Mouse (Mus musculus) spleen, adult 2 months (tissue): Measurements from ENCODE around the gene Xiap. TPM values are rescaled to one million over a fixed set of nuclear protein-coding genes. Genes with fewer than 3 reads are reported as not detected.

Experiments used
- DNase-seq, 2 experiments: peaks; one replicate each; pipeline versions ENCODE4 v3.0.0 to v3.0.0-alpha.2; 2012 to 2021; ENCODE audit warnings: low spot score in 2 of 2, low read depth in 1 of 2
- H3K27ac ChIP-seq: fragments of 200-500 bp; 2 replicates; pipeline ENCODE4 v1.5.1; 2012; ENCODE audit warnings: low read length, inconsistent platforms; ENCODE audit not compliant: insufficient read depth
- H3K27me3 ChIP-seq: fragments of 200-500 bp; 2 replicates; pipeline ENCODE4 v1.6.1; 2012; ENCODE audit warnings: mild to moderate bottlenecking, moderate library complexity, low read length, inconsistent platforms; ENCODE audit not compliant: control insufficient read depth, insufficient read depth
- H3K36me3 ChIP-seq: fragments of 200-500 bp; 2 replicates; pipeline ENCODE4 v1.6.1; 2012; ENCODE audit warnings: mild to moderate bottlenecking, low read length, inconsistent platforms; ENCODE audit not compliant: control insufficient read depth, insufficient read depth
- H3K4me1 ChIP-seq: fragments of 200-500 bp; 2 replicates; pipeline ENCODE4 v1.6.1; 2011; ENCODE audit warnings: inconsistent platforms; ENCODE audit not compliant: control insufficient read depth, insufficient read depth, insufficient read length
- H3K4me3 ChIP-seq: fragments of 200-500 bp; 2 replicates; pipeline ENCODE4 v1.5.1; 2011; ENCODE audit warnings: mild to moderate bottlenecking, inconsistent platforms; ENCODE audit not compliant: insufficient read depth, insufficient read length; ENCODE audit errors: extremely low read depth
- CTCF ChIP-seq: fragments of 200-500 bp; IDR thresholded peaks from 2 replicates; pipeline ENCODE4 v1.5.1; 2011; ENCODE audit warnings: mild to moderate bottlenecking, inconsistent platforms; ENCODE audit not compliant: insufficient read depth, insufficient read length, insufficient replicate concordance; ENCODE audit errors: extremely low read depth
- POLR2A ChIP-seq: fragments of 200-500 bp; IDR thresholded peaks from 2 replicates; pipeline ENCODE4 v1.6.1; 2011; ENCODE audit warnings: low read depth, low read length, inconsistent platforms
- WGBS: fragments of 180-500 bp; shearing (Covaris S2); methylation state at CpG from one replicate; pipeline ENCODE4 v1.1.7; 2018; 5-methylcytosine and 5-hydroxymethylcytosine counted together
- polyA plus RNA-seq: library from polyadenylated mRNA; depleted of rRNA; stranded (reverse); fragments of >200 nt; gene quantifications from 2 replicates; pipeline ENCODE4 v1.2.3, GENCODE M21; 2012

Gene Xiap
- polyA plus RNA-seq, 1 experiment = 3.6 TPM

- Histone ChIP-seq H3K4me1 (no peaks in the 10 kb centered on the region), H3K27ac (no peak overlapping the region), H3K4me3 (no peak overlapping the region), H3K36me3 (no peaks in the 10 kb centered on the region), H3K27me3 (no peaks in the 10 kb centered on the region)
- no peak for DNase-seq
- 81% methylated on average over 4 of the region's 4 CpGs for WGBS
- no peak for TF ChIP-seq POLR2A
- no peak for TF ChIP-seq CTCF
Measured at GRCm38 (mm10) chrX:42143991-42144390, 84.5 kb downstream of the Xiap start.

DNA sequence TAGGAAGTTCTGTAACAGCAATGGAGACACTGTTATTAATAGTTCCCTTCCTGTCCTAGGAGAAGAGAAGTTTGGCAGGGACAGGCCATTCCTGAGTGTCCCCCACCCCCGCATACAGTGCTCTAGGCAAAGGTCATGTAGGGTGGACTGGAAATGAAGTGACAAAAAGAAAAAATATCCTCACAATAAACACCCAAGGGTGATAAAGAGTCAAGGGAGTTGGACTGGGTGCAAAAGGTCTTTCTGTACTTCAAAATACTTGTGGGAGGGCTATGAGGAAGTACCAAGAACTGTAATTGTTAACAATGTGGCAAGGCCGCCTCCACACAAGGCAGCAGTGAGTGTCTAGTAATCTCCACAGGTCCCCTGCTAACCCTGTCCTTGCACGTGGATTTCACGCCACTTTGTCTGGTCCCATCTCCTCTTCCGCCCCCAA, 88.6 kb downstream of the Xiap start:
- 45% methylated on average over 5 of the region's 5 CpGs for WGBS
- no peaks in the 10 kb centered on the region for H3K27me3 ChIP-seq
- no peaks in the 10 kb centered on the region for H3K36me3 ChIP-seq
- DNase-seq = peak in 1 of 2 experiments; percentile 14
- TF ChIP-seq POLR2A (no peak), CTCF (no peak)
- H3K4me1 ChIP-seq = no peaks in the 10 kb centered on the region
- H3K27ac ChIP-seq = peak overlapping the region; percentile 66
- peak overlapping the region; percentile 67; the same call in 1 of the 2 replicates for H3K4me3 ChIP-seq

- peak; percentile 75 to 82 for DNase-seq
Measured at GRCm38 (mm10) chrX:42148788-42149556, 89.5 kb downstream of the Xiap start, which contains the start of gene Stag2. Gene Stag2 (plus strand): TSS chrX:42149317.

GRCm38 (mm10) chrX:42149557-42150345, 90.3 kb downstream of the Xiap start:
- peak; percentile 32 to 55 for DNase-seq
- no peaks in the 10 kb centered on the region for H3K36me3 ChIP-seq
- H3K4me1 ChIP-seq = no peaks in the 10 kb centered on the region
- peak overlapping the region; percentile 98 for H3K4me3 ChIP-seq
- H3K27ac ChIP-seq = peak overlapping the region; percentile 99
- WGBS = 41% methylated on average over 62 of the region's 71 CpGs
- H3K27me3 ChIP-seq = no peaks in the 10 kb centered on the region
- TF ChIP-seq POLR2A (peak; percentile 17; the same call in 1 of the 2 replicates), CTCF (no peak)

More at GRCm38 (mm10) chrX:42148788-42149556, 89.5 kb downstream of the Xiap start, which contains the start of gene Stag2:
- Histone ChIP-seq H3K36me3 (no peaks in the 10 kb centered on the region), H3K4me3 (peak within 1 kb of the TSS; percentile 98), H3K4me1 (no peaks in the 10 kb centered on the region), H3K27me3 (no peaks in the 10 kb centered on the region), H3K27ac (peak within 1 kb of the TSS; percentile 99)
- 28% methylated on average over 67 of the region's 76 CpGs for WGBS
- TF ChIP-seq POLR2A = peak; percentile 30; the same call in 1 of the 2 replicates
- peak; percentile 82 for TF ChIP-seq CTCF

- Histone ChIP-seq H3K27ac (peak overlapping the region; percentile 99), H3K27me3 (no peaks in the 10 kb centered on the region), H3K4me1 (no peaks in the 10 kb centered on the region), H3K4me3 (peak overlapping the region; percentile 98), H3K36me3 (no peaks in the 10 kb centered on the region)
- no peak for TF ChIP-seq CTCF
- no peak; the same call in none of the 2 replicates for TF ChIP-seq POLR2A
- WGBS = 26% methylated on average over 26 of the region's 40 CpGs
- peak; percentile 54 to 63 for DNase-seq
Measured at GRCm38 (mm10) chrX:42150346-42151023, 91.0 kb downstream of the Xiap start.

DNA sequence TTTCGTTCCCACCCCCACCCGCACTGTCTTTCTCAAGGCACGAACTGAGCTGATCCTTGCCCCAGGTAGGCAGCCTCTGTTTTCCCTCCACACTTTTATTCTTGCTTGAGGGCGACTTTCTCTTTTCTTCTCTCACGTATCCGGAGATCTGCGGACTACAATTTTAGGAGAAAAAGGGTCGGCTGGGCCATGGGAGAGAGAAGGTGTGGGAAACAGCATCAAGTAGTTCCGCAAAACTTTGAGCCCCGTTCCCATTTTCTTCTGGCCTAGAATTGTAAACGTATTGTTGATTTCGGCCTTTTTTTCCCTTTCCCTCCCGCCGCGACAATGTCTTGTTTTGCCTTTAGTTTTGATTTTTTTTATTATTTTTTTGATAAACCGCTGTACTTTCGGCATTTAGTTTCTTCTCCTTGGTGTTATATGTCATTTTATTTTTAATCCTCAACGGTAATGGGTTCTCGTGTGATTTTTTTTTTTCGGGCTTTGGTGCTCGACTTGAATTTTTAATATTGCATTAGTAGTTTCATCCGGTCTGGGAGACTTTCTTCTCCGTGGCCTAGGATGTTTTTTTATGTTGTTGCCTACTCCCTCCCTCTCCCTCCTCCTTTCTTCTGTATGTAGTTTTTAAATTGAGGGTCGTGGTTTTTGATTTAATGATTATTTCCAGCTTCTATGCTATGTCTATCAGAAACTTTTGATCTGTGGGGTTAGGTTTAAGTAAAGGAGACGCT, 91.7 kb downstream of the Xiap start:
- no peaks in the 10 kb centered on the region for H3K36me3 ChIP-seq
- 20% methylated on average over 25 of the region's 25 CpGs for WGBS
- no peaks in the 10 kb centered on the region for H3K27me3 ChIP-seq
- peak overlapping the region; percentile 98 for H3K4me3 ChIP-seq
- TF ChIP-seq POLR2A (no peak), CTCF (no peak)
- no peak for DNase-seq
- H3K27ac ChIP-seq = peak overlapping the region; percentile 98
- no peaks in the 10 kb centered on the region; the same call in 1 of the 2 replicates for H3K4me1 ChIP-seq
